9 mouse cellular contexts compared by ENCODE assay signal in genomic region chr1:90590797-90591196, GRCm38 (mm10). TPM values are rescaled to one million over a fixed set of nuclear protein-coding genes. Genes with fewer than 3 reads are reported as not detected.
DNase-seq lines count a peak whose midpoint lies in the region; TF ChIP-seq lines count a peak whose summit lies in the region.
"Had no signal": no experiment of that assay in that cellular context is flagged by ENCODE, and none has a peak within 500 bp of the region (broad histone marks: within the 10 kb centered on the region; RNA-seq: fewer than 3 reads in every experiment).

No protein-coding gene starts in this region.

- peak; percentile 73 for DNase-seq in adrenal gland, postnatal 14 days
- DNase-seq in adrenal gland, adult 8-10 months: no peak
- peak; percentile 48 for DNase-seq in urinary bladder, postnatal 14 days (ENCODE audit: low spot score)
- no peak for DNase-seq in urinary bladder, adult 2 months (ENCODE audit: low spot score)
- DNase-seq in gastrocnemius, adult 2 months: peak; percentile 66
- peak; percentile 35 to 69 for DNase-seq in kidney, postnatal 36 days
- peak; percentile 36 to 52 for DNase-seq in lung, adult 18-20 months
- peak; percentile 69 for DNase-seq in right cerebral cortex, postnatal 4 days

- peak; percentile 70 for TF ChIP-seq CTCF in gastrocnemius, adult 2 months (IDR thresholded peaks at IDR 0.05)

- no peak overlapping the region for H3K4me3 ChIP-seq in gastrocnemius, adult 2 months
- H3K4me3 ChIP-seq: heart, embryonic 15.5 days had no signal

- peak overlapping the region; percentile 38; the same call in 1 of the 2 replicates for H3K27ac ChIP-seq in gastrocnemius, adult 2 months
- H3K27ac ChIP-seq: heart, embryonic 15.5 days had no signal

- intact Hi-C loops in gastrocnemius, adult 2 months (cut with DNase I): loop anchor here (10.0 kb wide), 1 partner anchor 946 kb away; no protein-coding TSS in a partner anchor

RNA-seq across cellular contexts. Expression of gene Cops8, which starts 12.0 kb away (rescaled TPM):
- total RNA-seq in adrenal gland, postnatal 14 days (2021): 66.4 and 72.3 TPM in 2 replicates
- total RNA-seq in adrenal gland, adult 8-10 months (2022): 100 to 1,000 TPM in 1 of 4 experiments, 10 to 100 TPM in 3; 65.9 to 107 (median 91.5) TPM
- 86.3 and 88.6 TPM in 2 replicates for polyA plus RNA-seq in urinary bladder, adult 2 months (2012; rRNA removed)
- 100 to 1,000 TPM; 102 to 104 TPM for total RNA-seq in gastrocnemius, adult 2 months (2021)

Comparison
In these comparisons a context has a peak if more than half of its experiments do, and no peak if none do; other contexts are left out.
1. DNase-seq: peak in adrenal gland, postnatal 14 days (single experiment), urinary bladder, postnatal 14 days (single experiment), gastrocnemius, adult 2 months (single experiment), kidney, postnatal 36 days (2 of 2), lung, adult 18-20 months (2 of 2) and right cerebral cortex, postnatal 4 days (single experiment); none in adrenal gland, adult 8-10 months (single experiment) and urinary bladder, adult 2 months (single experiment).